Mouse (Mus musculus): ENCODE measurements around the gene Ndufa7. TPM values are rescaled to one million over a fixed set of nuclear protein-coding genes. Genes with fewer than 3 reads are reported as not detected.
A peak's percentile ranks its signal among the peaks of the same experiment; 100 is the strongest.
"Not testable (repeated sequence)": the region's sequence is repeated elsewhere in the genome, so short reads cannot be mapped to it uniquely, and the experiment has no call there.

The Ndufa7 gene
- total RNA-seq, 1 experiment from 2014 or later = 505 TPM

- not testable (repeated sequence) for DNase-seq
Observed at GRCm38 (mm10) chr17:33873537-33873936, 49.2 kb downstream of the Ndufa7 start, which contains the start of gene Gm7029. Gm7029 (plus strand) TSS chr17:33873837.

- no peak for DNase-seq
Observed at GRCm38 (mm10) chr17:33874411-33874810, 50.0 kb downstream of the Ndufa7 start.

- peak; percentile 48 for DNase-seq
Observed at GRCm38 (mm10) chr17:33875797-33876196, 51.4 kb downstream of the Ndufa7 start.

DNA sequence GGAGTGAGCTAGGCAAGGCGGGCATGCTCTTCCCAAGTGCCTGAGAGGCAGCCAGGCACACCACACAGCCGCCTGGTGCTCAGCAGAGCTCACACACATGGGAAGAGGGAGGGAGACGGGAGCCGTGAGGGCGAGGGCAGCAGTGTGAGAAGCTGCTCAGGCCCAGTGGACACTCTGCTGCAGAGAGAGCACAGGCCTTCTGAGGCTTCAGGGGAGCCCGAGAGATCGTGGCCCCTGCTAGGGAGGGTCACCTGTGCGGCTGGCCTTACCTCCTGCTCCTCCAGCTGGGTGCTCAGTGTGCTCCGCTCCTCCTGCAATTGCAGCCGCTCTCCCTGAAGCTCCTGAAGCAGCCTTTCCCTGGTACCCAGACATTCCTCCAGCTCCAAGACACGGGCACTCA, 59.9 kb downstream of the Ndufa7 start:
- not testable (repeated sequence) for DNase-seq

GRCm38 (mm10) chr17:33887802-33888201, 63.4 kb downstream of the Ndufa7 start:
- not testable (repeated sequence) for DNase-seq

Small RNAs within 50 kb of the gene (microRNA-seq; reads per million reads assigned to microRNA genes)
- gene Gm27740 = 0 reads per million in 2 experiments

Other genes starting within 250 kb of the Ndufa7 start
- gene Zfp414, start 195.5 kb upstream of the Ndufa7 start, total RNA-seq (2021) = 32.8 and 38.9 TPM in 2 replicates
- 0.34 and 0.89 TPM in 2 replicates for gene Pram1, start 186.5 kb upstream of the Ndufa7 start, total RNA-seq (2021)
- gene Hnrnpm, start 137.7 kb upstream of the Ndufa7 start, total RNA-seq (2021) = 224 and 229 TPM in 2 replicates
- gene March2, start 105.9 kb upstream of the Ndufa7 start, total RNA-seq (2021) = 119 and 133 TPM in 2 replicates
- gene Rab11b, start 64.0 kb upstream of the Ndufa7 start, total RNA-seq (2021) = 217 and 242 TPM in 2 replicates
- 121 and 189 TPM in 2 replicates for gene Angptl4, start 42.7 kb upstream of the Ndufa7 start, total RNA-seq (2021)
- gene Kank3, start 14.1 kb upstream of the Ndufa7 start, total RNA-seq (2021) = 92.4 and 108 TPM in 2 replicates
- gene Rps28, start within 50 bp of the Ndufa7 start, total RNA-seq (2021) = 1,257 and 1,514 TPM in 2 replicates
- gene Cd320, start 18.5 kb downstream of the Ndufa7 start, total RNA-seq (2021) = 31.5 and 36.5 TPM in 2 replicates
- not detected in 2 replicates for gene Gm7029, start 49.3 kb downstream of the Ndufa7 start, total RNA-seq (2021)
- gene Kifc1, start 66.1 kb downstream of the Ndufa7 start, total RNA-seq (2021) = 11.0 and 12.4 TPM in 2 replicates
- gene Platr17, start 80.6 kb downstream of the Ndufa7 start, total RNA-seq (2021) = not detected in 2 replicates
- gene Daxx, start 84.8 kb downstream of the Ndufa7 start, total RNA-seq (2021) = 27.7 and 32.0 TPM in 2 replicates
- gene Tapbp, start 91.3 kb downstream of the Ndufa7 start, total RNA-seq (2021) = 132 and 145 TPM in 2 replicates
- 25.5 and 34.5 TPM in 2 replicates for gene Zbtb22, start 91.3 kb downstream of the Ndufa7 start, total RNA-seq (2021)
- gene Rgl2, start 105.0 kb downstream of the Ndufa7 start, total RNA-seq (2021) = 53.2 and 80.3 TPM in 2 replicates
- gene Pfdn6, start 115.8 kb downstream of the Ndufa7 start, total RNA-seq (2021) = 96.2 and 102 TPM in 2 replicates
- 32.9 and 35.7 TPM in 2 replicates for gene Wdr46, start 116.1 kb downstream of the Ndufa7 start, total RNA-seq (2021)
- gene B3galt4, start 126.9 kb downstream of the Ndufa7 start, total RNA-seq (2021) = 3.2 and 6.2 TPM in 2 replicates
- gene Vps52, start 131.2 kb downstream of the Ndufa7 start, total RNA-seq (2021) = 46.8 and 52.9 TPM in 2 replicates
- gene Rps18, start 131.4 kb downstream of the Ndufa7 start, total RNA-seq (2021) = 760 and 860 TPM in 2 replicates
- 212 and 322 TPM in 2 replicates for gene H2-K1, start 175.8 kb downstream of the Ndufa7 start, total RNA-seq (2021)
- gene Ring1, start 200.1 kb downstream of the Ndufa7 start, total RNA-seq (2021) = 36.6 and 42.5 TPM in 2 replicates
- 207 and 212 TPM in 2 replicates for gene H2-Ke6, start 203.5 kb downstream of the Ndufa7 start, total RNA-seq (2021)
- gene Slc39a7, start 207.1 kb downstream of the Ndufa7 start, total RNA-seq (2021) = 127 and 161 TPM in 2 replicates
- gene Rxrb, start 207.2 kb downstream of the Ndufa7 start, total RNA-seq (2021) = 54.5 and 66.6 TPM in 2 replicates
- 1.1 and 2.6 TPM in 2 replicates for gene Col11a2, start 214.9 kb downstream of the Ndufa7 start, total RNA-seq (2021)